Mouse (Mus musculus): ENCODE measurements around the gene Smdt1.
A peak's percentile ranks its signal among the peaks of the same experiment; 100 is the strongest.
"Not testable (repeated sequence)": the region's sequence is repeated elsewhere in the genome, so short reads cannot be mapped to it uniquely, and the experiment has no call there.

The Smdt1 gene

DNA sequence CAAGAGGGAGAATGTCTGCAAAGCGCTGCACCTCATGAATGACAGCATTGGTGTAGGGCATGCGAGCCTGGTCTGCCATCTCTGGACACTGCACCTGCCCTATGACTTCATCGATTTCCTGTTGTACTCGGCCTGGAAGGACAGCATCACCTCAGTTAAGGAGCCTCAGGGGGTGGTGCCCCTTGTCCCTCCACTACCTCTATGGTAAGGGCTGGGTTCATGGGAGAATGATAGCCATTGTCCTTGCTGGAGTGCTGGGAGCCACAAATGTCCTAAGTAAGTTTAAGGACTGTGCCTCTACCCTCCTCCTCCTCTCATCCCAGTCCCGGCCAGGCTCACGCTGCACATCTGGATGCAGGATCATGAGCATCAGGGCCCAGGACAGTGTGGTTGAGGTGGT, 33.7 kb downstream of the Smdt1 start:
- DNase-seq: no peak

DNA sequence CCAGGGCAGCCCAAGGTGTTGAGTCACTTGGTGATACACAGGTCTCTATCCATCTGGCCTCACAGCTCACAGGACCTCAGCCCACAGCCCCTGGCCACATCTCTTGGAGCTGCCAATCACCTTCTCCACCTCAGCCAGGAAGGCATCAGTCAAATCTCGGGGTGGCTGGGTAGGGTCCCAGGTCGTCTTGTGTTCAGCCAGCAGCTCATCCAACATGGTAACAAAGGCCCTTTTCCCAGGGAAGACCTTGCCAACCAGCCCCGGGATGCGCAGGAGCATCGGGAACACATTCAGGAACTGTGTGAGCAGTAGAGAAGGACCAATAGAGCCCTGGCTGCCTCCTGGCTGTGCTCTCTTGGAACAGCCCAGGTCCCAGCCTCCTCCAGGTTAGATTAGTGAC, 34.2 kb downstream of the Smdt1 start:
- DNase-seq: no peak

DNA sequence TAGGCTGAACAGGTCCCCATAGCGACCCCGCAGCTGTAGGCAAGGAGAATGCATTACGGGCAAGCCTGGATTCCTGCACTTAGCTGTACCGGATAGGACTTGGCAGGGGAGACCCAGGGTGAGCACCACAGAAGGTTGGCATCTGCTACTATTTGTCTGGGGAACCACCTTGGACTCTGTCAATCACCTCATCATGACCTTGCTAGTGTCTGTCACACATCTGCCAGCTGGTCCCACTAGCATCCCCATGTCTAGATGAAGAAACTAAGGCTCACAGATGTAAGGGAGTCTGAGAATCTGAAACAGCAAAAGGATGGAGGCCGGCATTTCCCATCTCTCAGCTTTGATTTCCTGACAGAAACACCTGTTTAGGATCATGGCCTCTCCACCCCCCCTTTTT, 35.7 kb downstream of the Smdt1 start:
- DNase-seq: no peak

DNA sequence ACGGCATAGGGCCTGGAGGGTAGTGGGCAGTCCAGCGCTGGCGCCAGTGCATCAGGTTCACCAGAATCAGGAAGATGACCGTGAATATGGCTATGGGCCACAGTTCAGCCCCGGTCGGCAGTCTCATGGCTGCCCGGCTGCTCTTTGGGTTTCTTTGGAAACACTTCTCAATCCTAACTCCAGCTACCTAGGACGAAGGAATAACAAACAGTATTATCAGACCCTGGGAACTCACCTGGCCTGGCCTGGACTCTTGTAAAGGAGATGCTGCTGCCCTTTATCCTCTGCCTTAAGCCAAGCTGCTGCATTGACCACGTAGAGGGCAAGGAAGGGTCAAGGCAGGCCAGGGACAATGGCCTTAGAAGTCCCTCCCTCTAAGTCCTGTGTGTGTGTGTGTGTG, 37.1 kb downstream of the Smdt1 start:
- no peak for DNase-seq

DNA sequence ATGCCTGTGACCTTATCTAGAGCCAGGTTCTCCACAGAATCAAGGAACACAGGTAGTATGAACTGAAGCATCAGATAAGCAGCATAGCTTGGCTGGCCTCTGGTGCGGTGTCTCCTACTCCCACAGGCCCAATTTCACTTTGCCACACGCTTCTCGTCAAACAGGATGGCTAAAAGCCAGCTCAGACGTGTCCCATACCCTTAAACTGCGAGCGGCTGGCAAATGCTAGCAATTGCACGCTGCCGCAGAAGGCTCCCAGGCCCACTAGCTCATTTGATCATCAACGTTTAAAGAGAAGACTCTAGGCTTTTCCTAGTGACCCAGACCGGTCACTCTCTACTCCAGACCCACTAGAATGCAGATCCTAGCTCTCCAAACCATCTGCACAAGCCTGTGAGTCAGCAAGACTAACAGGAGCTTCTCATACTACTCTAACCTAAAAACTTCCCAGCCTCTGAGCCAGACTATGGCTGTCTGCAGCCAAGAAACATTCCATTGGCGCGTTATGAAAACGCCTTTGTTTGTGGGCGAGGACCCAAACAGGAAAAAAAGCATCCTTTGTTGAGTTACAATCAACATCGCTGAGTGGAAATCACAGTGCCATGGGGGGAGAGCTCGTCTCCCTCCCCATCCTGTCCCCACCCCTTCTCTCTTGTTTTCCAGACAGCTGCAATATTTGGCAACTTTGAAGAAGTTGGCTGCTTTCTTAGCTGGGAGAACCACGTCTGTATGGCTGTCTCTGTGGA, 37.8 kb downstream of the Smdt1 start:
- DNase-seq: no peak

DNA sequence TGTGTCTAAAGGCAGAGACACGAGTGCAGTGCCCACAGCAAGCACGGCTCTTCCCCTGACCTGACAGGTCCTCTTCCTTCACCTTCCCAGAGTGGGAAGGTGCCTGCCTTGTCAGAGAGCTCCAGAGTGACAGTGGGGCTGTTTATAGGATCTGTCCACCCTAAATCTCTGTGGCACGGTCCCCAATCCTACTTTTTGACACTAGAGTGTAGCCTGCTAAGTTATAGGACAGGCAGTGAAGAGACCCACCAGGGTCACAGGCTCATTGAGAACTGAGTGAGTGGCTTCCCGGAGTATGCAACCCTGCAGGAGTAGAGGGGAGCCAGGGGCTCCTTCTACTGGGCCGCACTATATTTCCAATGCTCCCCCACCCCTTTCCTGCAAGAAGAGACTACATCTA, 38.9 kb downstream of the Smdt1 start:
- DNase-seq: no peak

DNA sequence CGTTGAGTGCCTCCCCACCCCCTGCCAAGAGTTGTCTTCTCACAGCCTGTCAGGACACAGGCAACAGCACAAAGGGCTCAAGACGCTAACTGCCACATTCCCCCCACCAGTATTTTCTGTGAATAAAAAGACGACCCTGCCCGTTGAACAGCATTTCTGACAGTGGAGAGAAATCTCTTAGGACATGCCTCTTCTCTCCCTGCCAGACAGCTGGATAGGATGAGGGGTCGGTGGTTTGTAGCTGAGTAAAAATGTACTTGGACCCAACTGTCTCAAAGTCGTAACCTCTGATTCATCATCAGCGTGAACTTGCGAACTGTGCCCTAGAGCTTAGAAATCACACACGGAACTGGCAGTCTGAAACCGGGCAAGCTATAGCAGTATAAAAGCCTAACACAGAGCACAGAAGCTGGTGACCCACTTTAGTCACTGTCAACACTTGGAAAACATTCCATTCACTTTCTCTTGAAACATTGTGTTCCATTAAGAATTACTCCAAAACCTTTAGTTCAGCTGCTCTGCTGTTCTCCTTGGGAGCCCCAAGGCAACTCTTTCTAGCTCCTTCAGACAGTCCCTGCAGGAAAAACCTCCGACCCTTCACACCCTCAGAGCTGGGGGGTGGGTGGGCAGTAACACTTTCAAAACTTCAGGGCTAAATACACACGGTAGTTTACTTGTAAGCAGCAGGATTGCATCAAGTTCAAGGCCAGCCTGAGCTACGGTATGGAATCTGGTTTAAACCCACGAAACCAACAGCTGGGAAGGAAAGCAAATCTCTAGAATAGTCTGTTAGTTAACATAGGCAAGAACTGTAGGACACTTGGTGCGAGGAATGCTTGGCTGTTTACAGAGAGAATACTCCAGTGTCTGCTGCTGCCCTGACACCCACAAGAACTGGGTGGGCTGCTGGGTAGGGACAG, 39.8 kb downstream of the Smdt1 start:
- DNase-seq: no peak

DNA sequence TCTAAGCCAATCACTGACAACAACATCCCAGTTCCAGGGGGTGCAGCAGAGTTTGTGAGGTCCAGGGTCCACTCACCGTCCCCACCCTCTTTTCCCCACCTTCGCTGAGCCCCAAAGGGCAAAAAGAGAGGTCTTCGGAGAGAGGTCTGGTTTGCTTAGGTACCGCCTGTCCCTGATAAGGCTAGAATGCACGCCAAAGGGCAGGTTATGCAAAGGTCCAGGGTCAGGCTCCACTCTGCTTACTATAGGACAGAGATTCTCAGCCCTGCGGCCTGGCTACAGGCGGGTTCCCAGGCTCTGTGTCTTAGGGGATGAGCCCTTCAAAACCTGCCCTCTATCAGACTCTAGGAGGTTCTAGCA, 40.7 kb downstream of the Smdt1 start:
- no peak for DNase-seq

DNA sequence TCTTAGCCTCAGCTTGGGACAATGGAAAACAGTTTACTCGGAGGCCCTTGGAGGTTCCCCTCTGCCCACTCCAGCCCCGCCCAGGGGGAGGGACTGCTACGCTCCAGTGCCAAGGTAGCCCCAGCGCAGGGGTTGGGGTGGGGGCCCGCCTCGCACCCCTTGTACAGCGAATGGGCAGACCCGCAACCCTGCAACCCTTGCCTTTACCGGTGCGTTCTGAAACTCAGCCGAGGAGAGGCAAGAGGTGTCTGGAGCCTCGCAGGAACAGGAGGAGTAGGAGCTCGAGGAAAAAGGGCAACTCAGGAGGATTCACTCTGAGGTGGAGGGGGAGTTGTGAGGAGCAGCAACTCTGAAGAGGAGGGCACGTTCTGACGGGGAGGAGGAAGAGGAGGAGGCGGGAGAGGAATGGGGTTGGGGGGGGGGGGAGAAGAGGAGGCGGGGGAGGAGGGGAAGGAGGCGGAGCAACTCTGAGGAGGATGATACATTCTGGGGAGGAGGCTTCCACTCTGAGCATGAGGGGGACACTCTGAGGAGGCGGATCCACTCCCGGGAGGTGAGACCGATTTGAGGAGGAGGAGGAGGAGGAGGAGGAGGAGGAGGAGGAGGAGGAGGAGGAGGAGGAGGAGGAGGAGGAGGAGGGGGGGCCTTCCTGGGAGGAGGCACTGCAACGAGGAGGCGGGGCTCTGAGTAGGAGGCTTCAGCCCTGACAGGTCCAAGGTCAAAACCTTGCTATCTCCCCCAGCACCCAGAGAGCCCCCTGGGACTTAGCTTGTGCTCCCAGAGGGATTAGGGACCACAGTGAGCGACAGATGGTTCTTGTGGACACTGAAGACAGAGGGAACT, 41.3 kb downstream of the Smdt1 start, which contains the start of gene Cyp2d22:
TSS of gene Cyp2d22 (minus strand) at position 390 of the 843 bp plus-strand sequence.
- DNase-seq: peak; percentile 62

DNA sequence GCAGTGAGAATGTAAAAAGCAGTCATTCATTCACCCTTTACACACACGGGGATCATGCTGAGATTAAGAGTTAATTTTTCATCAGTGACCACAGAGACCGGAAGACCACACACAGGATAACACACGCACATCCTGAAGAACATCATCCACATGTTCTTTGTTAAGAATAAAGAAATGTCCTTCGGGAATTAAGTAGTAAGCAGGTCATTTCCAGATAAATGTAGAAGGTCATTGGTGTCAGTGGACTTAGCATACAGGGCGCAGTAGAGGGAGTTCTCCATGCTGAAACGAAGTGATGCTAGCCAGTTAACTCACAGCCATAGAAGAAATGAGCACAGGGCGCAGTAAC, 41.9 kb downstream of the Smdt1 start:
- DNase-seq: no peak

DNA sequence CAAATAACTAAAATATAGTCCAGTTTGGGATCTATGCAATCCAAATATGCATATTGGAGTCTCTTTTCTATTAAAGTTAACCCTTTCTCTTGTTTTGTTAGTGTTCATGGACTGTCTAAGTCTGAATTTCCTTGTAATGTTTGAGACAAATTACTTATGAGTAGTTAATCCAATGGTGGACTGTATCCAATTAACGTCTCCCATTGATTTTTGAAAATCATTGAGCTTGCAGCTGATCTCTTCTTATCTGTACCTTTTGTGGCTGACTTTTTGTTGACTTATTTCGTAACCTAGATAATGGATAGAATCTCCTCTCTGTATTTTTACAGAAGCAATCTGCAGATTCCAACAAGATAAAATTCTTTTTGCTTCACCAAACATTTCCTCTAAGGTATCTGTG, 43.7 kb downstream of the Smdt1 start:
- no peak for DNase-seq

DNA sequence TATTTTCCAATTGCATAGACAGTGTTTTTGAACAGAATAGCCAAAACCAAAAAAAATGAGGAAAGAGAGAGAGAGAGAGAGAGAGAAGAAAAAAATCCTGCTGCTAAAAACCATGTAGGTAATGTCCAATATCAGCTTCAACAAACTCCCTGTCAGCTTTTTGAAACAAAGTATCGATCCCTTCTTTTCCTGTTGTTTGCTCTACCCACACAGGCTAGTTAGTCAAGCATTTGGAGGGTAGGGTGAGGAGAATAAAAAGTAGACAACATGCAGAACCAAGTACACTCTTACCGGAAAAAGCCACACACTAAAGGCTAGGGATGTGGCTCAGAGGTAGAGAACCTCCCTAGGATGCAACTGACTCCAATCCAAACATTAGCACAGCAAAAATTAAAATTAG, 47.0 kb downstream of the Smdt1 start:
- DNase-seq: no peak

DNA sequence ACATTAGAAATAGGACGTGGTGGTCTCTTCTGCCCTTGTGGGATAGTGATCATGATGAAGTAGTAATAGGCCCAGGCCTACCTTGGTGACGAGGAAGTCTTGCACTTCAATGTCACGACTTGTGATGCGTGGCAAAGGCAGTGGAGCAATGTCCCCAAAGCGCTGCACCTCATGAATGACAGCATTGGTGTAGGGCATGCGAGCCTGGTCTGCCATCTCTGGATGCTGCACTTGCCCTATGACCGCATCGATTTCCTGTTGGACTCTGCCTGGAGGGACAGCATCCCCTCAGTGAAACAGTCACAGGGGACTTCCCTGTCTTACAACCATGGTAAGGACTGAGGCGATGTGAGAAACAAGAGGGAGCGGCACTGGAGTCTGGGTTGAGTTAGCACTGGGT, 51.2 kb downstream of the Smdt1 start:
- not testable (repeated sequence) for DNase-seq

DNA sequence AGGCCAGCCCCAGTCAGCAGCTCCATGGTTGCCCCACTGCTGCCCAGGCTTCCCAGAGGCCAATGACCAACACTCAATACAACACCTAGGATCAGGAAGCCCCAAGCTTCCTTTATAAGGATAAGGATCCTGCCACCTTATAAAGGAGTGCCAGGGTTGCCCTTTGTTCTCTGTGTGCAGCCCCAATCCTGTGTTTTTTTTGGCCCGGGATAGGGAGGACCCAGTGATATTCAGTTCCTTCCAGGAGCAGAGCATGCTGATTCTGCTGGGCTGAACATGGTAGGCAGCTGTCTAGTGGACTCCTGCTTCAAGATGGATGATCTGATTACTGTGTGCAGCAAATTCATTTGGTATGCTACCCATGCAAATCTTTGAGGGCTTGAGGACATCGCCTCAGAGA, 55.2 kb downstream of the Smdt1 start, which contains the start of gene Cyp2d11:
TSS of gene Cyp2d11 (minus strand) at position 101 of the 400 bp plus-strand sequence.
- not testable (repeated sequence) for DNase-seq

DNA sequence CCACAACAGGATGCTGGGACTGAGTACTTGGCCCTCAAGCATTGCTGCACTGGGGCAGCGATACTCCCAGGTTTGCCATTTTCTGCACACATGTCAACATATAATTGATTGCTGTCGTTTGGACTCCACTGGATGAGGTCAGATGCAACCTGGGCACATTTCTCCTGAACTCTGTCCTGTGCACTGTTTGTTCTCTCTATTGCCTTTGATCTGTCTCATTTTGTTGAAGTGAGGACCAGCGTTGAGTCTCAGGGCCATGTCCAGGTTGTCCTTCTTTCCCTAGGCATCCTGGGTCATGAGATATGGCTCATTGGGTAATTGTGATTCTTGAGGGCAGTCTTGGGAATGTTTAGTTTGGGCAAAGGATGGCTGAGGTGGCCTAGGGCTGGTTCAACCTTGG, 57.2 kb downstream of the Smdt1 start:
- not testable (repeated sequence) for DNase-seq
